Mouse (Mus musculus) thymus, adult 2 months (tissue): ENCODE data around the gene Mcm9.

Experiments used
- CTCF ChIP-seq: fragments of 200-500 bp; IDR thresholded peaks from 2 replicates; pipeline ENCODE4 v1.5.1; 2012; ENCODE audit warnings: mild to moderate bottlenecking, control low read depth, low read length, moderate library complexity, borderline replicate concordance; ENCODE audit not compliant: control insufficient read depth, poor library complexity, insufficient read depth; ENCODE audit errors: extremely low read depth
- POLR2A ChIP-seq: fragments of 200-500 bp; IDR thresholded peaks from 2 replicates; pipeline ENCODE4 v1.6.1; 2012; ENCODE audit warnings: mild to moderate bottlenecking, low read length, control low read depth, moderate library complexity; ENCODE audit not compliant: control insufficient read depth, poor library complexity, insufficient read depth; ENCODE audit errors: extremely low read depth

DNA sequence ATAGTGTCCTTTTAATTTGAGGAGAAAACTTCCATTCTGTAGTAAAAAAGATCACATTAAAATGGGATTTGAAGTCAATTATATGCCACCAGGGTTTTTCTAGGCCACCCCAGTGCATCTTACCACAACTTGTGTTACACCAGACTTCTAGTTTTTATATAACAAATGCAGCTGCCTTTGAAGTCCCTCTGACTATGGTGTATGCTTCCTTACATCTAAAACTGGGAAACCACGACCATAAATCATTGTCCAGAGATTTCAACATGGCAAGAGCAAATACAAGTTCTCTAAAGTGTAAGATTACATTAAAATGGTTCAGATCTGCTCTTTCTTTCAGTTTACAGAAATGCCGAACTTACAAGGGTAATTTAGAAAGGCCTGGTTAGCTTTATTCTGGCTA lies 22.0 kb downstream of the Mcm9 start:
- TF ChIP-seq POLR2A = no peak
- no peak for TF ChIP-seq CTCF
